Mouse (Mus musculus) ovary, postnatal 36 days (tissue): Measurements from ENCODE around the gene Asgr2.
"Not testable (repeated sequence)": the region's sequence is repeated elsewhere in the genome, so short reads cannot be mapped to it uniquely, and the experiment has no call there.

Experiments used
- DNase-seq: peaks from one replicate; pipeline ENCODE4 v3.0.0; 2022; ENCODE audit warnings: low spot score, mixed read lengths

The Asgr2 gene

GRCm38 (mm10) chr11:70097396-70097795, 5.0 kb downstream of the Asgr2 start:
- DNase-seq: no peak

- DNase-seq: no peak
Measured at GRCm38 (mm10) chr11:70099102-70099501, 6.7 kb downstream of the Asgr2 start.

- DNase-seq: no peak
Measured at GRCm38 (mm10) chr11:70099809-70100208, 7.4 kb downstream of the Asgr2 start.

GRCm38 (mm10) chr11:70103701-70104315, 11.4 kb downstream of the Asgr2 start:
- DNase-seq: no peak

- DNase-seq: no peak
Measured at GRCm38 (mm10) chr11:70107085-70107484, 14.6 kb downstream of the Asgr2 start.

- peak; percentile 16 for DNase-seq
Measured at GRCm38 (mm10) chr11:70110146-70110545, 17.7 kb downstream of the Asgr2 start.

GRCm38 (mm10) chr11:70114562-70114961, 22.1 kb downstream of the Asgr2 start:
- DNase-seq: no peak

- no peak for DNase-seq
Measured at GRCm38 (mm10) chr11:70115901-70116300, 23.5 kb downstream of the Asgr2 start.

- DNase-seq: no peak
Measured at GRCm38 (mm10) chr11:70129926-70130379, 37.5 kb downstream of the Asgr2 start, which contains the start of gene Mgl2. Gene Mgl2, plus strand, starts transcription at chr11:70130329.

GRCm38 (mm10) chr11:70135001-70135400, 42.6 kb downstream of the Asgr2 start:
- DNase-seq: not testable (repeated sequence)

- not testable (repeated sequence) for DNase-seq
Measured at GRCm38 (mm10) chr11:70135925-70136324, 43.5 kb downstream of the Asgr2 start.

- DNase-seq: peak; percentile 15
Measured at GRCm38 (mm10) chr11:70139171-70139570, 46.7 kb downstream of the Asgr2 start.

GRCm38 (mm10) chr11:70151072-70151471, 58.6 kb downstream of the Asgr2 start:
- DNase-seq: no peak
